21 mouse cellular contexts compared by ENCODE assay signal in genomic region chr4:107443621-107444020, GRCm38 (mm10). TPM values are rescaled to one million over a fixed set of nuclear protein-coding genes. Genes with fewer than 3 reads are reported as not detected.
DNase-seq lines count a peak whose midpoint lies in the region; ATAC-seq and TF ChIP-seq lines count a peak whose summit lies in the region.
"Had no signal": no experiment of that assay in that cellular context is flagged by ENCODE, and none has a peak within 500 bp of the region (broad histone marks: within the 10 kb centered on the region; RNA-seq: fewer than 3 reads in every experiment).

No protein-coding gene starts in this region.

- peak overlapping the region; percentile 24; the same call in 1 of the 2 replicates for H3K4me2 ChIP-seq in midbrain, embryonic 11.5 days
- H3K4me2 ChIP-seq in midbrain, embryonic 15.5 days = no peak overlapping the region
- H3K4me2 ChIP-seq in embryonic facial prominence, embryonic 13.5 days = peak overlapping the region; percentile 92
- H3K4me2 ChIP-seq in limb, embryonic 12.5 days = peak overlapping the region; percentile 52
- H3K4me2 ChIP-seq: heart, embryonic 11.5 days; liver, embryonic 12.5 days had no signal

- H3K27me3 ChIP-seq in kidney, adult 2 months (replicated peaks; ENCODE audit: control insufficient read depth, insufficient read depth, low read length) = no peaks in the 10 kb centered on the region
- peaks cover 13% of the 10 kb centered on the region for H3K27me3 ChIP-seq in midbrain, embryonic 11.5 days (ENCODE audit: control insufficient read depth, insufficient read depth, low read length)
- peaks cover 37% of the 10 kb centered on the region for H3K27me3 ChIP-seq in midbrain, embryonic 15.5 days (replicated peaks)
- peaks cover 22% of the 10 kb centered on the region for H3K27me3 ChIP-seq in embryonic facial prominence, embryonic 13.5 days
- peaks cover 70% of the 10 kb centered on the region for H3K27me3 ChIP-seq in limb, embryonic 12.5 days

- peak overlapping the region; percentile 42 for H3K9ac ChIP-seq in midbrain, embryonic 11.5 days (ENCODE audit: low read length)
- no peak overlapping the region for H3K9ac ChIP-seq in midbrain, embryonic 15.5 days
- peak overlapping the region; percentile 59 for H3K9ac ChIP-seq in embryonic facial prominence, embryonic 13.5 days
- 0 out of 2 replicates have a peak overlapping the region, but pooled peaks have one; percentile 18 for H3K9ac ChIP-seq in limb, embryonic 12.5 days (replicated peaks)
- H3K9ac ChIP-seq: forebrain, postnatal 0 days; liver, embryonic 12.5 days had no signal

- H3K36me3 ChIP-seq in kidney, adult 2 months (ENCODE audit: control insufficient read depth, insufficient read depth, low read length) = no peaks in the 10 kb centered on the region
- no peaks in the 10 kb centered on the region for H3K36me3 ChIP-seq in midbrain, embryonic 11.5 days (ENCODE audit: control insufficient read depth, insufficient read depth, low read length)
- no peaks in the 10 kb centered on the region for H3K36me3 ChIP-seq in midbrain, embryonic 15.5 days (replicated peaks)
- no peaks in the 10 kb centered on the region; the same call in 1 of the 2 replicates for H3K36me3 ChIP-seq in embryonic facial prominence, embryonic 13.5 days
- H3K36me3 ChIP-seq in limb, embryonic 12.5 days = no peaks in the 10 kb centered on the region
- H3K36me3 ChIP-seq: liver, embryonic 12.5 days had no signal

- H3K4me1 ChIP-seq in kidney, adult 2 months (ENCODE audit: control insufficient read depth, insufficient read depth, low read length) = peaks cover 11% of the 10 kb centered on the region; the same call in 1 of the 2 replicates
- peaks cover 10% of the 10 kb centered on the region for H3K4me1 ChIP-seq in midbrain, embryonic 11.5 days (ENCODE audit: control insufficient read depth, insufficient read depth, low read length)
- peaks cover 10% of the 10 kb centered on the region for H3K4me1 ChIP-seq in midbrain, embryonic 15.5 days
- peaks cover 58% of the 10 kb centered on the region for H3K4me1 ChIP-seq in embryonic facial prominence, embryonic 13.5 days
- H3K4me1 ChIP-seq in limb, embryonic 12.5 days (replicated peaks) = peaks cover 74% of the 10 kb centered on the region

- no peak for ATAC-seq in midbrain, embryonic 11.5 days (ENCODE audit: low FRiP score)
- ATAC-seq in midbrain, embryonic 15.5 days (replicated peaks) = no peak
- no peak for ATAC-seq in embryonic facial prominence, embryonic 13.5 days (ENCODE audit: insufficient number of reproducible peaks, insufficient read depth, low FRiP score, low TSS enrichment, low read depth)
- no peak for ATAC-seq in limb, embryonic 12.5 days (ENCODE audit: insufficient number of reproducible peaks, insufficient read depth, low FRiP score, low TSS enrichment, low read depth)
- ATAC-seq: forebrain, postnatal 0 days; liver, embryonic 12.5 days had no signal

- no peak overlapping the region; the same call in 1 of the 2 replicates for H3K27ac ChIP-seq in kidney, adult 2 months (ENCODE audit: insufficient read depth, low read depth, low read length)
- no peak overlapping the region for H3K27ac ChIP-seq in midbrain, embryonic 11.5 days (ENCODE audit: low read depth, low read length)
- H3K27ac ChIP-seq in midbrain, embryonic 15.5 days = no peak overlapping the region
- H3K27ac ChIP-seq in embryonic facial prominence, embryonic 13.5 days = peak overlapping the region; percentile 73
- 0 out of 2 replicates have a peak overlapping the region, but pooled peaks have one; percentile 35 for H3K27ac ChIP-seq in limb, embryonic 12.5 days
- H3K27ac ChIP-seq: layer of hippocampus, adult 2 months; liver, embryonic 12.5 days had no signal

- no peak for TF ChIP-seq CTCF in kidney, adult 2 months (conservative IDR thresholded peaks at IDR 0.05; ENCODE audit: insufficient read depth, insufficient read length, low read depth, low read length)

- H3K9me3 ChIP-seq in midbrain, embryonic 11.5 days (ENCODE audit: control insufficient read depth, low read length) = no peaks in the 10 kb centered on the region
- no peaks in the 10 kb centered on the region for H3K9me3 ChIP-seq in midbrain, embryonic 15.5 days
- no peaks in the 10 kb centered on the region for H3K9me3 ChIP-seq in embryonic facial prominence, embryonic 13.5 days
- H3K9me3 ChIP-seq in limb, embryonic 12.5 days = no peaks in the 10 kb centered on the region

- no peak overlapping the region for H3K4me3 ChIP-seq in kidney, adult 2 months (ENCODE audit: insufficient read depth, low read depth, low read length)
- no peak overlapping the region for H3K4me3 ChIP-seq in midbrain, embryonic 11.5 days (ENCODE audit: low read depth, low read length)
- H3K4me3 ChIP-seq in midbrain, embryonic 15.5 days = no peak overlapping the region
- H3K4me3 ChIP-seq in embryonic facial prominence, embryonic 13.5 days = peak overlapping the region; percentile 23
- H3K4me3 ChIP-seq in limb, embryonic 12.5 days (replicated peaks) = peak overlapping the region; percentile 19
- H3K4me3 ChIP-seq: layer of hippocampus, adult 2 months; liver, embryonic 12.5 days had no signal

- WGBS in kidney, adult 2 months = 59% methylated on average over 11 of the region's 11 CpGs
- 39% methylated on average over 11 of the region's 11 CpGs for WGBS in midbrain, embryonic 11.5 days
- 50% methylated on average over 11 of the region's 11 CpGs for WGBS in midbrain, embryonic 15.5 days
- WGBS in embryonic facial prominence, embryonic 13.5 days = 29% methylated on average over 11 of the region's 11 CpGs
- 19% methylated on average over 11 of the region's 11 CpGs for WGBS in limb, embryonic 12.5 days

- no peak for TF ChIP-seq POLR2A in kidney, adult 2 months (IDR thresholded peaks at IDR 0.05; ENCODE audit: low read depth, low read length)

- peak; percentile 33 for DNase-seq in kidney, adult 2 months
- DNase-seq in kidney, adult 8-10 months = no peak
- DNase-seq in midbrain, embryonic 11.5 days (ENCODE audit: low spot score, missing footprints) = peak; percentile 91
- no peak for DNase-seq in cerebellum, adult 8-10 months
- no peak for DNase-seq in right cerebral cortex, postnatal 25 days
- DNase-seq: adrenal gland, postnatal 36 days; cerebellum, adult 9-11 months; forebrain, postnatal 0 days; gastrocnemius, postnatal 14 days; heart, adult 11 months; layer of hippocampus, postnatal 36 days; lung, adult 18-20 months; lung, postnatal 10 days; right cerebral cortex, postnatal 14 days; spleen, adult 18-20 months had no signal

RNA-seq across cellular contexts. Expression of gene Glis1, which starts 9.2 kb away (rescaled TPM):
- polyA plus RNA-seq in kidney, adult 2 months (2012; rRNA removed) = 15.2 and 19.7 TPM in 2 replicates
- 0.55 and 0.97 TPM in 2 replicates for polyA plus RNA-seq in midbrain, embryonic 11.5 days (2014; fragmentation: Nextera tagmentation; extraction: Ambion mirVana)
- 2.5 TPM in 2 replicates for polyA plus RNA-seq in midbrain, embryonic 15.5 days (2015; fragmentation: Nextera tagmentation; extraction: Ambion mirVana)
- 55.8 and 60.4 TPM in 2 replicates for polyA plus RNA-seq in embryonic facial prominence, embryonic 13.5 days (2015; fragmentation: Nextera tagmentation; extraction: Ambion mirVana)
- 12.0 and 13.4 TPM in 2 replicates for polyA plus RNA-seq in limb, embryonic 12.5 days (2016; fragmentation: Nextera tagmentation; extraction: Ambion mirVana)

Comparison
In these comparisons a context has a peak if more than half of its experiments do, and no peak if none do; other contexts are left out.
1. DNase-seq: peak in kidney, adult 2 months (single experiment) and midbrain, embryonic 11.5 days (single experiment); none in kidney, adult 8-10 months (0 of 2), cerebellum, adult 8-10 months (single experiment) and right cerebral cortex, postnatal 25 days (single experiment).
2. H3K27ac ChIP-seq: peak in embryonic facial prominence, embryonic 13.5 days (single experiment) and limb, embryonic 12.5 days (single experiment); none in kidney, adult 2 months (single experiment), midbrain, embryonic 11.5 days (single experiment) and midbrain, embryonic 15.5 days (single experiment).
3. H3K4me3 ChIP-seq: peak in embryonic facial prominence, embryonic 13.5 days (single experiment) and limb, embryonic 12.5 days (single experiment); none in kidney, adult 2 months (single experiment), midbrain, embryonic 11.5 days (single experiment) and midbrain, embryonic 15.5 days (single experiment).